Mouse (Mus musculus): ENCODE results near the gene Ivd. TPM values are rescaled to one million over a fixed set of nuclear protein-coding genes. Genes with fewer than 3 reads are reported as not detected.
A peak's percentile ranks its signal among the peaks of the same experiment; 100 is the strongest.

Gene Ivd
- polyA plus RNA-seq, 1 experiment from 2014 or later, result 43.0 TPM

GRCm38 (mm10) chr2:118846246-118846645 is 15.5 kb upstream of the Ivd start:
- Histone ChIP-seq H3K4me1 (no peaks in the 10 kb centered on the region), H3K9ac (no peak overlapping the region), H3K4me3 (no peak overlapping the region), H3K36me3 (replicated peaks) (no peaks in the 10 kb centered on the region), H3K27ac (no peak overlapping the region), H3K27me3 (replicated peaks) (no peaks in the 10 kb centered on the region), H3K4me2 (no peak overlapping the region), H3K9me3 (no peaks in the 10 kb centered on the region)
- 63% methylated on average over 7 of the region's 7 CpGs for WGBS
- ATAC-seq (replicated peaks), result no peak

- H3K27ac ChIP-seq, result no peak overlapping the region
- H3K4me1 ChIP-seq, result no peaks in the 10 kb centered on the region
- ATAC-seq (replicated peaks), result no peak
- H3K36me3 ChIP-seq (replicated peaks), result no peaks in the 10 kb centered on the region
- 25% methylated on average over 3 of the region's 3 CpGs for WGBS
- no peak overlapping the region for H3K9ac ChIP-seq
- H3K9me3 ChIP-seq, result no peaks in the 10 kb centered on the region
- no peak overlapping the region for H3K4me3 ChIP-seq
- H3K4me2 ChIP-seq, result no peak overlapping the region
- no peaks in the 10 kb centered on the region for H3K27me3 ChIP-seq (replicated peaks)
Observed at GRCm38 (mm10) chr2:118851756-118852155, 10.0 kb upstream of the Ivd start.

GRCm38 (mm10) chr2:118862340-118862675 is 554 bp downstream of the Ivd start:
- no peaks in the 10 kb centered on the region for H3K36me3 ChIP-seq (replicated peaks)
- peak overlapping the region; percentile 68 for H3K9ac ChIP-seq
- peak overlapping the region; percentile 83 for H3K4me3 ChIP-seq
- no peaks in the 10 kb centered on the region for H3K27me3 ChIP-seq (replicated peaks)
- peak overlapping the region; percentile 85 for H3K4me2 ChIP-seq
- H3K9me3 ChIP-seq, result no peaks in the 10 kb centered on the region
- peaks cover 17% of the 10 kb centered on the region for H3K4me1 ChIP-seq
- 20% methylated on average over 2 of the region's 3 CpGs for WGBS
- H3K27ac ChIP-seq, result peak overlapping the region; percentile 77
- no peak for ATAC-seq (replicated peaks)

GRCm38 (mm10) chr2:118870601-118871000 is 8.8 kb downstream of the Ivd start:
- Histone ChIP-seq H3K4me1 (no peaks in the 10 kb centered on the region), H3K9ac (no peak overlapping the region), H3K27ac (no peak overlapping the region), H3K9me3 (no peaks in the 10 kb centered on the region), H3K4me2 (no peak overlapping the region), H3K27me3 (replicated peaks) (no peaks in the 10 kb centered on the region), H3K36me3 (replicated peaks) (0 out of 2 replicates have a peak, but pooled peaks cover 7% of the 10 kb centered on the region), H3K4me3 (no peak overlapping the region)
- WGBS, result 95% methylated on average over 3 of the region's 3 CpGs
- no peak for ATAC-seq (replicated peaks)

GRCm38 (mm10) chr2:118871032-118871431 is 9.3 kb downstream of the Ivd start:
- H3K27me3 ChIP-seq (replicated peaks), result no peaks in the 10 kb centered on the region
- H3K4me2 ChIP-seq, result no peak overlapping the region
- no peaks in the 10 kb centered on the region for H3K9me3 ChIP-seq
- ATAC-seq (replicated peaks), result no peak
- H3K9ac ChIP-seq, result no peak overlapping the region
- H3K4me1 ChIP-seq, result no peaks in the 10 kb centered on the region
- no peak overlapping the region for H3K4me3 ChIP-seq
- H3K36me3 ChIP-seq (replicated peaks), result peaks cover 7% of the 10 kb centered on the region; the same call in 1 of the 2 replicates
- no peak overlapping the region for H3K27ac ChIP-seq
- WGBS, result 84% methylated on average over 1 of the region's 1 CpGs

GRCm38 (mm10) chr2:118873018-118873417 is 11.3 kb downstream of the Ivd start:
- no peak overlapping the region for H3K27ac ChIP-seq
- no peak overlapping the region for H3K4me3 ChIP-seq
- no peaks in the 10 kb centered on the region for H3K9me3 ChIP-seq
- no peak overlapping the region for H3K9ac ChIP-seq
- no peak for ATAC-seq (replicated peaks)
- H3K4me2 ChIP-seq, result no peak overlapping the region
- H3K4me1 ChIP-seq, result no peaks in the 10 kb centered on the region
- H3K36me3 ChIP-seq (replicated peaks), result peaks cover 7% of the 10 kb centered on the region; the same call in 1 of the 2 replicates
- WGBS, result 98% methylated on average over 5 of the region's 5 CpGs
- H3K27me3 ChIP-seq (replicated peaks), result no peaks in the 10 kb centered on the region

- H3K9ac ChIP-seq, result no peak overlapping the region
- no peaks in the 10 kb centered on the region for H3K4me1 ChIP-seq
- peaks cover 7% of the 10 kb centered on the region; the same call in 1 of the 2 replicates for H3K36me3 ChIP-seq (replicated peaks)
- H3K27ac ChIP-seq, result no peak overlapping the region
- no peaks in the 10 kb centered on the region for H3K9me3 ChIP-seq
- H3K4me2 ChIP-seq, result no peak overlapping the region
- ATAC-seq (replicated peaks), result no peak
- no peaks in the 10 kb centered on the region for H3K27me3 ChIP-seq (replicated peaks)
- H3K4me3 ChIP-seq, result no peak overlapping the region
- WGBS, result 92% methylated on average over 6 of the region's 6 CpGs
Observed at GRCm38 (mm10) chr2:118873890-118874430, 12.2 kb downstream of the Ivd start.

- Histone ChIP-seq H3K27me3 (replicated peaks) (no peaks in the 10 kb centered on the region), H3K27ac (no peak overlapping the region), H3K4me2 (no peak overlapping the region), H3K9ac (no peak overlapping the region), H3K4me1 (no peaks in the 10 kb centered on the region), H3K36me3 (replicated peaks) (peaks cover 7% of the 10 kb centered on the region; the same call in 1 of the 2 replicates), H3K9me3 (no peaks in the 10 kb centered on the region), H3K4me3 (no peak overlapping the region)
- no peak for ATAC-seq (replicated peaks)
- 93% methylated on average over 8 of the region's 8 CpGs for WGBS
Observed at GRCm38 (mm10) chr2:118875316-118875715, 13.6 kb downstream of the Ivd start.

- Histone ChIP-seq H3K27me3 (replicated peaks) (no peaks in the 10 kb centered on the region), H3K36me3 (replicated peaks) (peaks cover 2% of the 10 kb centered on the region; the same call in 1 of the 2 replicates), H3K9me3 (no peaks in the 10 kb centered on the region), H3K4me1 (no peaks in the 10 kb centered on the region), H3K4me2 (no peak overlapping the region), H3K4me3 (no peak overlapping the region), H3K27ac (no peak overlapping the region), H3K9ac (no peak overlapping the region)
- ATAC-seq (replicated peaks), result no peak
- 93% methylated on average over 9 of the region's 9 CpGs for WGBS
Observed at GRCm38 (mm10) chr2:118876453-118876852, 14.7 kb downstream of the Ivd start.

- Histone ChIP-seq H3K36me3 (replicated peaks) (no peaks in the 10 kb centered on the region; the same call in 1 of the 2 replicates), H3K27ac (no peak overlapping the region), H3K4me1 (no peaks in the 10 kb centered on the region), H3K4me3 (no peak overlapping the region), H3K9ac (no peak overlapping the region), H3K4me2 (no peak overlapping the region), H3K27me3 (replicated peaks) (0 out of 2 replicates have a peak, but pooled peaks cover 6% of the 10 kb centered on the region), H3K9me3 (no peaks in the 10 kb centered on the region)
- WGBS, result 82% methylated on average over 4 of the region's 4 CpGs
- ATAC-seq (replicated peaks), result no peak
Observed at GRCm38 (mm10) chr2:118881019-118881418, 19.3 kb downstream of the Ivd start.

- no peaks in the 10 kb centered on the region for H3K4me1 ChIP-seq
- H3K9ac ChIP-seq, result no peak overlapping the region
- H3K9me3 ChIP-seq, result no peaks in the 10 kb centered on the region
- 86% methylated on average over 5 of the region's 5 CpGs for WGBS
- ATAC-seq (replicated peaks), result no peak
- no peaks in the 10 kb centered on the region for H3K36me3 ChIP-seq (replicated peaks)
- H3K4me2 ChIP-seq, result no peak overlapping the region
- H3K4me3 ChIP-seq, result no peak overlapping the region
- H3K27me3 ChIP-seq (replicated peaks), result 0 out of 2 replicates have a peak, but pooled peaks cover 6% of the 10 kb centered on the region
- no peak overlapping the region for H3K27ac ChIP-seq
Observed at GRCm38 (mm10) chr2:118881956-118882355, 20.2 kb downstream of the Ivd start.

GRCm38 (mm10) chr2:118882840-118883679 is 21.3 kb downstream of the Ivd start:
- Histone ChIP-seq H3K9me3 (no peaks in the 10 kb centered on the region), H3K36me3 (replicated peaks) (no peaks in the 10 kb centered on the region), H3K9ac (peak overlapping the region; percentile 30), H3K27me3 (replicated peaks) (0 out of 2 replicates have a peak, but pooled peaks cover 6% of the 10 kb centered on the region), H3K4me2 (peak overlapping the region; percentile 80), H3K27ac (no peak overlapping the region), H3K4me3 (peak overlapping the region; percentile 39), H3K4me1 (peaks cover 6% of the 10 kb centered on the region)
- WGBS, result 2% methylated on average over 32 of the region's 32 CpGs
- peak; percentile 85 for ATAC-seq (replicated peaks)

Data from midbrain, embryonic 15.5 days (tissue).